Mouse (Mus musculus) cerebellum, adult 9-10 months (tissue): Measurements from ENCODE around the gene Taf3.

ENCODE experiments used
- DNase-seq: peaks from one replicate; pipeline ENCODE4 v3.0.0; 2022

The Taf3 gene

GRCm38 (mm10) chr2:9955576-9956535 lies 92.5 kb downstream of the Taf3 start:
- DNase-seq: no peak

GRCm38 (mm10) chr2:9946739-9947138 lies 101.7 kb downstream of the Taf3 start:
- no peak for DNase-seq

GRCm38 (mm10) chr2:9945611-9946010 lies 102.8 kb downstream of the Taf3 start:
- DNase-seq: no peak

DNA sequence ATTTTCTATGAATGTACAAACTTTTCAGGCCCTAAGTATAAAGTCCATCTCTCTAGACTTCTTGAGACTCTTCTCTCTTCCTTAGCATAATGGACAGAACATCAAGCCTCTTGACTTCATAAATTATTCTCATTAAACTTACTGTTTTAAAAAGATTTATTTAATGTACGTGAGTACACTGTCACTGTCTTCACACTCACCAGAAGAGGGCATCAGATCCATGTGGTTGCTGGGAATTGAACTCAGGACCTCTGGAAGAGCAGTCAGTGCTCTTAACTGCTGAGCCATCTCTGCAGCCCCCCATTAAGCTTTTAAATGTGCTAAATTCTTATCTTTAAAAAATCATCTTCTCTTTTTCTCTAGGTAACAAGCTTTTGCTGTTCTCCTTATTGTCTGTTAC lies 105.4 kb downstream of the Taf3 start:
- DNase-seq: no peak

- DNase-seq: no peak
Observed at GRCm38 (mm10) chr2:9939250-9939649, 109.1 kb downstream of the Taf3 start.

- DNase-seq: no peak
Observed at GRCm38 (mm10) chr2:9935965-9936364, 112.4 kb downstream of the Taf3 start.

GRCm38 (mm10) chr2:9926905-9927283 lies 121.5 kb downstream of the Taf3 start:
- no peak for DNase-seq

DNA sequence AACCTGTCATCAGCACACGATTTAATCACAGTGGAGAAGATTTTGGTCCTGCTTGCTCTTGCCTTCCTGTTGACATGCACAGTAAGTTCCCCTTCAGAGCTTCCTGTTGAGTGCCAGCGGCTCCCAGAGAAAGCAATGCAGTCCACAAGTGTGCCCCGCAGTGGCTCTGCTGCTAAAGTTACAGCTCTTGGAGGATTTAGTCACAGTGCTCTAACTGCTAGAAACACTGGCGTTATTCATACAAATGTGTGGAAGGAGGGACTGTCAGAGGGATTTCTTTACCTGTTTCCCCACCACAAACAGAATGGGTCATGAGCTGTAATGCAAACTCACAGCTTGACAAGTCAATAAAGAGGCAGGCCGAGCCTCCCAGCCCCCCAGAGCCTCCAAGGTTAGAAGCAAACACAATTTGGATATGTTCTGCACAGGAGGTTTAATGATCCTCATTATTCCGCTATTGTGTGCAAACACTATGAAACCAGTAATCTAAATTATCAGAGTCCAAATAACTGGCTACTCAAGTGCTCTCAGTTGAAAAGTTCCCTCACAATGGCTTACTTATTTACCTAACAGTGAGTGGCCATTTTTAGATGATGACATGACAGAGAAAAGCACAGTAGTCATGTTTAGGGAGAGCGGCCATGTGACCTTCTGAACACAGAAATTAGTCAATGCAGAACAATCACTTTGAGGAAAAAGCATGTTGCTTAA lies 122.0 kb downstream of the Taf3 start:
- DNase-seq: no peak

DNA sequence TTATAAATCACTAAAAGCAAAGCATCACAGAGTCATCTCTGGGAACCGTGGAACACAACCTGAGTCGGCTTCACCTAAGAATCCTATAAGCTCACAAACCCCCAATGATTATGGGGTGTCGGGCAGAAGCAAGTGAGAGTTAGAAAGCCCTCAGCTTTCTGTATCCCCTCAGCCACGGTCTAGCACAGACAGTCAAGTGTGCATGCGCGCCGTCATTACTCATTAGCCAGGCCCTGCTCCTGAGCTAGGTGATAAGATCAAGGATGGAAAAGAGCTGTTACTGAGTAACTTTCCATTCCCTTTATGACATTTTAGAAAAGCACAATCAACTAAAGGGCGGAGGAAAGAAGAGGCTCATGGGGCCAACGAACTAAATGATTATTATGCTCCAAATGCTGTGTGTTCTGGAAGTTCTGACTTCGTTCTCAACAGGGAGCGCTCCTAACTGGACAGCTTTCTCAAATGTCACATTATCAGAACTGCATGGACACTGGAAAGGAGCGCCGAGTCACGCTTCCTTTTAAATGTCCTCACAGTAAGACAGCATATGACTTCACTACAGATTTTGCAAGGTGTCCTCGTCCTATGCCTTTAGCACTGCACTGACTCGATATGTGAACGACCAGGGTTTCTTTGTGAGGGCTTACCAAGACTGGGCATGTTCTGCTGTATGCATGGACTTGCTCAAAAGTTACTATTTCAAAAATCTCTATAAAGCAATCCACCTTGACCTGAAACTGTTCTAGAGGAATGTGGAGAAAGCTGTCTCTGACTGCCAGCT lies 129.5 kb downstream of the Taf3 start:
- no peak for DNase-seq

DNA sequence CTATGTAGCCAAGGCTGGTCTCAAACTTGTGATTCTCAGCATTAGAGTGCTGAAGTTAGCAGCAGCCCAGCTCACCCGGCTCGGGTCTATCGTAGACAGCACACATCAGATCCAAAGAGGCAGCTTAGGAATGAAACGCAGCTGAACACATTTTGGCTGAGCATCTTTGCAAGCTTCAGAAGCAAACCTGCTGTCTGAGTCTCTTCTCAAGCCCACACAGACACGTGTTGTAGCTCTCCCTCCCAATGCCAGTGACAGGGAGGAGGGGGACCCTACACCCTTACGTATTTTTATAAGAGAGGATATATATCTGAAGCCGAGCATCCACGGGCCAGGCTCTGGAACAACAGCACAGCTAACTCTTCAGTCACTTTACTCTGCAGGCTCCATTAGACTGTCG lies 130.8 kb downstream of the Taf3 start:
- no peak for DNase-seq

GRCm38 (mm10) chr2:9905995-9906394 lies 142.4 kb downstream of the Taf3 start:
- DNase-seq: no peak

GRCm38 (mm10) chr2:9903854-9904560 lies 144.4 kb downstream of the Taf3 start:
- no peak for DNase-seq

- no peak for DNase-seq
Observed at GRCm38 (mm10) chr2:9897846-9898245, 150.6 kb downstream of the Taf3 start.

- DNase-seq: no peak
Observed at GRCm38 (mm10) chr2:9896097-9896770, 152.2 kb downstream of the Taf3 start.

- no peak for DNase-seq
Observed at GRCm38 (mm10) chr2:9894836-9895593, 153.4 kb downstream of the Taf3 start.

- DNase-seq: no peak
Observed at GRCm38 (mm10) chr2:9893272-9893953, 155.0 kb downstream of the Taf3 start.

GRCm38 (mm10) chr2:9892541-9892940 lies 155.9 kb downstream of the Taf3 start:
- DNase-seq: no peak

DNA sequence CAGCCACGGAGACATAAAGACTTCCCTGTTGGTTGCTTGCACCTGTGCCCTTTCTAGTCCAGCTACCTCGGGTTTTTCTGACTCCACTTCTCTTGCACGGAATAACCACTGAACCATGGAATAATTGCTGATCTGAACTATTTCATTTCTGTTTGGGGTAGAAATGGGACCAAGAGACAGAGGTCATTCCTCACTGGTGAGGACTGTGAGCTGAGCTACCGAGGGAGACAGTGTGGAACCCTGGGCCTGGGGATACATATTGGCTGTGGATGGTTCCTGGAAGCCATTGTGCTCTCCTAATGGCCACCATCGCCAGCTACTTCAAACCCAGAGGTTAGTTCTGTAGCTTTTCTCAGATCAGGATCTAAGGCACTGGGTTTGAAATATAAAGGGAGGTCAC lies 157.5 kb downstream of the Taf3 start:
- DNase-seq: no peak

- no peak for DNase-seq
Observed at GRCm38 (mm10) chr2:9890251-9890650, 158.1 kb downstream of the Taf3 start.

GRCm38 (mm10) chr2:9889651-9890183 lies 158.7 kb downstream of the Taf3 start, which contains the start of gene Gata3:
TSS of gene Gata3 (minus strand) at chr2:9890034.
- DNase-seq: no peak
